Mouse (Mus musculus) heart, postnatal 0 days (tissue): Measurements from ENCODE around the gene Fam114a1.

Experiments
- CTCF ChIP-seq: IDR thresholded peaks from 2 replicates; pipeline ENCODE4 v1.5.1; 2016; ENCODE audit warnings: antibody characterized with exemption, control low read depth, low read depth
- EP300 ChIP-seq: IDR thresholded peaks from 2 replicates; pipeline ENCODE4 v1.6.1; 2016; ENCODE audit warnings: antibody characterized with exemption, low read depth

DNA sequence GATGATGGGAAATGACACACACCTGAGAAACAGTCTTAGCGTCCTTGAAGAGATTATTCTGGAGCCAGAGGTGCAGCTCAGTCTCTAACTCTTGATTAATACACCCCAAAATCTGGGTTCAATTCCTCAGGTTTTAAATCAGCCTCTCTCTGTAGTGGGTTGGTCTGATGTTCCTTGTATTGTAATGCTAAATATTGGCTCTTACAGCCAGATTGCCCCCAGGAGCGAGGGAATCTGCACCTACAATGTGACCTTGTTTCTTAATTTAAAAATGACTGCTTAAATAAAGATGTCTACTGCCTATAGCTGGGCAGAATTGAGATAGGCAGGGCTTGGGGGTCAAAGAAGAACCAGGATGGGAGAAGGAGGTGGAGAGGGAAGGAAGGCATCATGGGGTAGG lies 89.9 kb downstream of the Fam114a1 start:
- TF ChIP-seq CTCF (no peak), EP300 (no peak)
